Mouse (Mus musculus) intestine, embryonic 16.5 days (tissue): ENCODE data around the gene Spns2. TPM values are rescaled to one million over a fixed set of nuclear protein-coding genes. Genes with fewer than 3 reads are reported as not detected.
A peak's percentile ranks its signal among the peaks of the same experiment; 100 is the strongest.
"Not testable (repeated sequence)": the region's sequence is repeated elsewhere in the genome, so short reads cannot be mapped to it uniquely, and the experiment has no call there.

ENCODE experiments used
- ATAC-seq: fragments of 200-750 bp; cut with Nextera tagmentation; 2 replicates; pipeline ENCODE4 v1.8.0; 2017; ENCODE audit warnings: moderate TSS enrichment, moderate library complexity
- H3K27ac ChIP-seq: fragments of 300-500 bp; sonication (generic); 2 replicates; pipeline ENCODE4 v1.5.1; 2014; ENCODE audit warnings: mild to moderate bottlenecking, low read length
- H3K27me3 ChIP-seq: fragments of 300-500 bp; sonication (generic); replicated peaks from 2 replicates; pipeline ENCODE4 v1.6.1; 2014; ENCODE audit warnings: low read length, control low read depth, mixed read lengths; ENCODE audit not compliant: control insufficient read depth, insufficient read depth
- H3K36me3 ChIP-seq: fragments of 300-500 bp; sonication (generic); 2 replicates; pipeline ENCODE4 v1.6.1; 2014; ENCODE audit warnings: low read length, control low read depth; ENCODE audit not compliant: control insufficient read depth, insufficient read depth
- H3K4me1 ChIP-seq: fragments of 300-500 bp; sonication (generic); 2 replicates; pipeline ENCODE4 v1.6.1; 2014; ENCODE audit warnings: low read length, control low read depth, mixed read lengths; ENCODE audit not compliant: control insufficient read depth, insufficient read depth
- H3K4me2 ChIP-seq: fragments of 300-500 bp; sonication (generic); 2 replicates; pipeline ENCODE4 v1.6.1; 2014; ENCODE audit warnings: low read depth, low read length, control low read depth
- H3K4me3 ChIP-seq: fragments of 300-500 bp; sonication (generic); 2 replicates; pipeline ENCODE4 v1.5.1; 2014; ENCODE audit warnings: mild to moderate bottlenecking, low read length
- H3K9ac ChIP-seq: fragments of 300-500 bp; sonication (generic); 2 replicates; pipeline ENCODE4 v1.6.1; 2014; ENCODE audit warnings: low read depth, low read length
- H3K9me3 ChIP-seq: fragments of 300-500 bp; sonication (generic); 2 replicates; pipeline ENCODE4 v1.6.1; 2016; ENCODE audit warnings: low read length, control low read depth; ENCODE audit not compliant: control insufficient read depth
- whole genome bisulfite sequencing: fragments of 180-500 bp; shearing (Covaris S2); extraction: QIAGEN DNeasy Blood & Tissue Kit; methylation state at CpG from one replicate; pipeline ENCODE4 v1.1.7; 2014; 5-methylcytosine and 5-hydroxymethylcytosine counted together
- polyA plus RNA-seq: library from polyadenylated mRNA; unstranded; fragments of >200 nt; fragmentation: Nextera tagmentation; extraction: Ambion mirVana; gene quantifications from 2 replicates; pipeline ENCODE4 v1.2.1, GENCODE M21; 2015

The Spns2 gene
- polyA plus RNA-seq, 1 experiment from 2014 or later: 5.9 TPM

DNA sequence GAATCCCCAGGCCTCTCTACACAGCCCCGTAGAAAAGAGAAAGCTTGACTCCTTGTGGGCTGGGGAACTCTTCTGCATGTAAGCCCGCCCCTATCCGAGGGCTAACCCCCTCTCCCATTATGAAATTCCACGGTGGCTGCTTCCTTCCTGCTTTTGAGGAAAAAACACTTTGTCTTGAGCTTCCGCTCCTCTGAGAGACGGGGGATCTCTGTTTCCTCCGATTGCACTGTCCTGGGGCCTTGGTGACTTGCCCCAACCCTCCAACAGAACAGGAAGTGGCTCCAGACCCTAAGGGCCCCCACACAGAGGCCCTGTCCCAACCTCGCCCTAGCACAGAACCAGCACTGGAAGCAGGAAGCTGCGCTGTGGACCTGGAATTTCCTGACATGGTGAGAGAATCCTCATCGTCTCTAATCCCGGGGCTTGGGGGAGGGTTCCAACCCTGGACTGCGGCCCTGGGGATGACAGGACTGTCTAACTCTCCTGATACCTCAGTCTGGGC is 31.7 kb downstream of the Spns2 start:
- Histone ChIP-seq H3K9me3 (no peaks in the 10 kb centered on the region), H3K9ac (no peak overlapping the region), H3K4me3 (no peak overlapping the region), H3K4me1 (peaks cover 11% of the 10 kb centered on the region; the same call in 1 of the 2 replicates), H3K27ac (peak overlapping the region; percentile 26; the same call in 1 of the 2 replicates), H3K4me2 (no peak overlapping the region), H3K27me3 (no peaks in the 10 kb centered on the region), H3K36me3 (0 out of 2 replicates have a peak, but pooled peaks cover 2% of the 10 kb centered on the region)
- ATAC-seq: peak; percentile 69
- WGBS: 55% methylated on average over 12 of the region's 12 CpGs

- H3K27me3 ChIP-seq: no peaks in the 10 kb centered on the region
- peaks cover 12% of the 10 kb centered on the region; the same call in 1 of the 2 replicates for H3K36me3 ChIP-seq
- H3K4me2 ChIP-seq: no peak overlapping the region
- H3K27ac ChIP-seq: no peak overlapping the region
- H3K9me3 ChIP-seq: no peaks in the 10 kb centered on the region
- WGBS: 68% methylated on average over 5 of the region's 5 CpGs
- no peak for ATAC-seq
- H3K4me3 ChIP-seq: no peak overlapping the region
- H3K4me1 ChIP-seq: peaks cover 11% of the 10 kb centered on the region; the same call in 1 of the 2 replicates
- no peak overlapping the region for H3K9ac ChIP-seq
Observed at GRCm38 (mm10) chr11:72455694-72456093, 34.0 kb downstream of the Spns2 start.

- no peak for ATAC-seq
- Histone ChIP-seq H3K9ac (no peak overlapping the region), H3K36me3 (peaks cover 28% of the 10 kb centered on the region), H3K9me3 (no peaks in the 10 kb centered on the region), H3K27ac (no peak overlapping the region), H3K4me2 (no peak overlapping the region), H3K27me3 (no peaks in the 10 kb centered on the region), H3K4me3 (no peak overlapping the region), H3K4me1 (peaks cover 8% of the 10 kb centered on the region; the same call in 1 of the 2 replicates)
- 51% methylated on average over 15 of the region's 15 CpGs for WGBS
Observed at GRCm38 (mm10) chr11:72453105-72453953, 36.4 kb downstream of the Spns2 start.

DNA sequence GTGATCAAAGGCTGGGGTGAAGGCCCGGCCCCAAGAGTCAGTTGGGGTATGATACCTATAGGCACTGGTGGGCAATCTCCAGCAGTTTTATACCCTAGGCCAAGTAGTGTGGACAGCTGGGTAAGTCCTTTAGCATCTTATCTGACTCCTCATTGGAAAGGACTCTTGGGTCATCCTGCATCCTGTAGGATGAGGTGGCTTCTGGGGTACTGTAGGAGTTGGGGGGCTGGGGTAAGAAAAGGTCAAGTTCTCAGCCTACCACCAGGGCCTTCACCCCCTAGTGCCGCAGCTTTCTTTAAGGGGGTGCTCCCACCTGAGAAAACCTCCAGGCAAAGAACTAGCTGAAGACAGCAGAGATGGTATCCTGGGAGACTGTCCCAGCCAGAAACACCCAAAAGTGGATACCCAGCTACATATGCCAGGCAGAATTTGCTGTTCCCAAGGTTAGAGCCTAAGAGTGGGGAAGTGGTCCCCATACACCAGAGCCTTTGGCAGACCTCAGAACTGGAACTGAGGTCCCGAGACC is 37.5 kb downstream of the Spns2 start:
- H3K4me2 ChIP-seq: no peak overlapping the region
- peaks cover 35% of the 10 kb centered on the region for H3K36me3 ChIP-seq
- no peak overlapping the region for H3K27ac ChIP-seq
- no peak for ATAC-seq
- peaks cover 3% of the 10 kb centered on the region; the same call in 1 of the 2 replicates for H3K4me1 ChIP-seq
- H3K27me3 ChIP-seq: no peaks in the 10 kb centered on the region
- no peak overlapping the region for H3K4me3 ChIP-seq
- no peaks in the 10 kb centered on the region for H3K9me3 ChIP-seq
- WGBS: 83% methylated on average over 3 of the region's 3 CpGs
- H3K9ac ChIP-seq: no peak overlapping the region

DNA sequence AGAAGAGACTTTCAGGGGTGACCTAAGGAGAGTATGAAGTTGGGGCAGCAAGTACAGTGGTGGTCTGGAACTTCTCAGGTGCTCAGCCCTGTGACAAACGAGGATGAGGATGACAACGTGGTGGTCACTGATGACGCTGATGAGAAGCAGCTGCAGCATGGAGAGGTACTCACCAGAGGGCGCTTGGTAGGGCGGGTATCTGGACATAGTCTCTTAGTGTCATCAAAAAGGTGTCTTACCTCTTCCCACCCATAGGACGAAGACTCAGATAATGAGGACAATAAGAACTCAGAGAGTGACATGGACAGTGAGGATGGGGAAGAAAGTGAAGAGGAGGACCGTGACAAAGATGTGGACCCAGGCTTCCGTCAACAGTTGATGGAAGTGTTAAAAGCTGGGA is 42.2 kb downstream of the Spns2 start:
- peaks cover 68% of the 10 kb centered on the region for H3K36me3 ChIP-seq
- ATAC-seq: no peak
- peaks cover 2% of the 10 kb centered on the region; the same call in 1 of the 2 replicates for H3K4me1 ChIP-seq
- 78% methylated on average over 8 of the region's 8 CpGs for WGBS
- H3K4me2 ChIP-seq: no peak overlapping the region
- no peak overlapping the region for H3K4me3 ChIP-seq
- no peaks in the 10 kb centered on the region for H3K27me3 ChIP-seq
- no peak overlapping the region for H3K27ac ChIP-seq
- H3K9me3 ChIP-seq: no peaks in the 10 kb centered on the region
- no peak overlapping the region for H3K9ac ChIP-seq

DNA sequence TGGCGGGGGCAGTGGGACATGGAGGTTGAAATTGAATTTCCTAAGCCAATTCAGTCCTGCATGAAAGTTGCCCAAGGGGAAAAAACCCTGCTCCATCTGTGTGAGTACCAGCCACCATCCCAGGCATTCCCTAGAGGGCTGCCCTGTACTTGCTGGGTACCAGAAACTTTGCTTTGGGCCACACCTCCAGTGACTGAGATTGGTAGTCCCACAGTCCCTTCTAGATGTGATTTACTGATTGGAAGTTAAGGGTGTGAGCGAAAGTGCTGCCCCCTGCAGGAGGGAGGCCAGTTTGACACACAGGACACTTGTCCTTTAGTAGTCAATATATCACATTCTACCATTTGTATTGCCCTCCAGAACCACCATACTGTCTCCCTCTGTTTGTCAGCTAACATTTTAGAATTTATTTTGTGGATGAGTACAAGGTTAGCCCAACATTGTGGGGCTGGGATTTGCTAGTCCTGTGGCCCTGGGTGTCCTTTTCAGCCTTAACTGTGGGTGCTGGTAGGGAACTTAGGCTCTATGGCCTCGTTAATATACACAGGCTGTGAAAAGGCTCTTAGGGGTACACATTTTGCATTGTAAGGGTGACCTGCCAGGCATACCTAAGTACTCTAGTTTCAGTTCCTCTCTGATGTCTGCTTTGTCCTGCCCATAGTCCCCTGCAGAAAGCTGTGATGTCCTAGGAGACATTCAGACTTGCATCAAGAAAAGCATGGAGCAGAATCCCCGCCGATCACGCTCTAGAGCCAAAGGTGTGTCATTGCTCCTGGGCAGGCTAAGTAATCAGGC is 43.2 kb downstream of the Spns2 start:
- Histone ChIP-seq H3K9me3 (no peaks in the 10 kb centered on the region), H3K36me3 (peaks cover 64% of the 10 kb centered on the region), H3K27me3 (no peaks in the 10 kb centered on the region), H3K4me3 (no peak overlapping the region), H3K27ac (no peak overlapping the region), H3K4me2 (no peak overlapping the region), H3K9ac (no peak overlapping the region), H3K4me1 (peaks cover 7% of the 10 kb centered on the region; the same call in 1 of the 2 replicates)
- WGBS: 87% methylated on average over 6 of the region's 6 CpGs
- no peak for ATAC-seq

DNA sequence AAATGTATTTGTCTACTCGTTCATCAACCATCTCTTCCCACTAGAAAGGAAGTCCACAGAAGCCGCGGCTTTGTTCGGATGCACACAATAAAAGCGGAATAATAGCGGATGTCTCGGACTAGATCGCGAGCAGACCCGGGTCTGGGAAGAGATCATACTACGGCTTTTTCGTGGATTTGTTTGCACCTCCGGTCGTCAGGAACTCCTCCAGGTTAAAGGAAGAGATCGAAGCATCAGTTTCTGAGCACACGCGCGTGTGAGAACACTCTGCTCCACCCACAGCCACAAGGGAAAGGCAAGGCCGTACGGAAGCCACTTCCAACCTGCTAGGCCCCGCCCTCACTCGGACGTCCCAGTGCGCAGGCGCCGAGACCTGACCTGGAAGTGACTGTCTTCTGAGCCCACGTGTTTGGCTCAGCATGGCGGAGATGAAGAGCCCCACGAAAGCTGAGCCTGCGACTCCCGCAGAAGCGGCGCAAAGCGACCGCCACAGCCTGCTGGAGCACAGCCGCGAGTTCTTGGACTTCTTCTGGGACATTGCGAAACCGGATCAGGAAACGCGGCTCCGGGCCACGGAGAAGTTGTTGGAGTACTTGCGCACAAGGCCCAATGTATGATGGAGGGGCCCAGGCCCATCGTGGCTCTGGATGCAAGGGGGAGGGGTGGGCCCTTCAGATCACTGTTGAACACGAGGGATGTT is 48.6 kb downstream of the Spns2 start, which contains the start of gene Mybbp1a:
TSS of gene Mybbp1a (plus strand) at position 391 of the 700 bp plus-strand sequence.
- ATAC-seq: peak; percentile 93
- H3K27me3 ChIP-seq: no peaks in the 10 kb centered on the region

DNA sequence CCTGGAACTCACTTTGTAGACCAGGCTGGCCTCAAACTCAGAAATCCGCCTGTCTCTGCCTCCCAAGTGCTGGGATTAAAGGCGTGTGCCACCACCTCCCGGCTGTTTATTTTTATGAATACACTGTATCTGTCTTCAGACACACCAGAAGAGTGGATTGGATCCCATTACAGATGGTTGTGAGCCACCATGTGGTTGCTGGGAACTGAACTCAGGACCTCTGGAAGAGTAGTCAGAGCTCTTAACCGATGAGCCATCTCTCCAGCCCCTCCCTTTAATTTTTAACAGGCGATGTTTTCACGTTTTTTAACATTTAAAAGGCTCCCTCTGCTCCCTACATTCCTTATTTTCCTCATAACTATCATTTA is 49.1 kb downstream of the Spns2 start:
- H3K27me3 ChIP-seq, H3K9me3 ChIP-seq: not testable (repeated sequence)
- peak overlapping the region; percentile 69 for H3K4me2 ChIP-seq
- H3K4me3 ChIP-seq: peak overlapping the region; percentile 98
- peak; percentile 15; the same call in 1 of the 2 replicates for ATAC-seq
- peaks cover 21% of the 10 kb centered on the region for H3K36me3 ChIP-seq
- peak overlapping the region; percentile 90 for H3K9ac ChIP-seq
- H3K27ac ChIP-seq: peak overlapping the region; percentile 89
- H3K4me1 ChIP-seq: peaks cover 19% of the 10 kb centered on the region
- WGBS: 40% methylated on average over 6 of the region's 6 CpGs

More for the DNA sequence above, 48.6 kb downstream of the Spns2 start, which contains the start of gene Mybbp1a:
- Histone ChIP-seq H3K4me2 (peak within 1 kb of the TSS; percentile 69), H3K9me3 (no peaks in the 10 kb centered on the region), H3K36me3 (peaks cover 27% of the 10 kb centered on the region), H3K27ac (peak within 1 kb of the TSS; percentile 89), H3K4me3 (peak within 1 kb of the TSS; percentile 98), H3K9ac (peak within 1 kb of the TSS; percentile 90), H3K4me1 (peaks cover 13% of the 10 kb centered on the region; the same call in 1 of the 2 replicates)
- under 1% methylated on average over 46 of the region's 46 CpGs for WGBS
